Mouse (Mus musculus) stomach, postnatal 0 days (tissue): Measurements from ENCODE around the gene Htr1d.

Experiments used
- CTCF ChIP-seq: IDR thresholded peaks from 2 replicates; pipeline ENCODE4 v1.5.1; 2016; ENCODE audit warnings: antibody characterized with exemption, low read depth, mild to moderate bottlenecking, moderate library complexity
- EP300 ChIP-seq: optimal IDR thresholded peaks from 2 replicates; pipeline ENCODE3; 2016; ENCODE audit warnings: antibody characterized with exemption

GRCm38 (mm10) chr4:136463436-136463835 lies 40.1 kb downstream of the Htr1d start:
- TF ChIP-seq EP300 (no peak), CTCF (no peak)
